ENCODE assay signal across 15 mouse cellular contexts in the genomic region with DNA sequence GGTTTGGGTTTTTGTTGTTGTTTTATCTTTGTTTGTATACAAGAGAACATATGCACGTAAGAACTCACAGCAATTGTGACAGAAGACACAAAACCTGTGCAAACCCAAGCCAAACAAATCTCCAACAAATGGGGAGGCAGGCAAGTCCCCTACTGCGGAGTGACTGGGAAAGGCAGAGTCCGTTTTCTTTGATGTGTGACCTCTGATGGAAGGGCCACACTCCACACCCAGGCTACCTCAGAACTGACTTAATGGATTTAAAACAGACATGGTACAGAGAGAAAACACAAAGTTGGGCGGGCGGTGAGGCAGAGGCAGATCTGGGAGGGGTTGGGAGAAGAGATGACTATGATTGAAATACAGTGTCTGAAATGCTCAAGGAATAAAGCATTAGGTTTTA.
"Had no signal": no experiment of that assay in that cellular context is flagged by ENCODE, and none has a peak within 500 bp of the region (broad histone marks: within the 10 kb centered on the region; RNA-seq: fewer than 3 reads in every experiment).

No protein-coding gene starts in this region.

- H3K9me3 ChIP-seq: limb, embryonic 10.5 days; liver, embryonic 15.5 days; midbrain, embryonic 15.5 days had no signal

- H3K4me1 ChIP-seq: liver, embryonic 15.5 days had no signal

- ATAC-seq: lung, postnatal 0 days; midbrain, embryonic 15.5 days had no signal

- H3K4me3 ChIP-seq: left cerebral cortex, adult 2 months; limb, embryonic 10.5 days; liver, embryonic 15.5 days; midbrain, embryonic 15.5 days had no signal

- DNase-seq: kidney, adult 8-10 months; kidney, postnatal 25 days; lung, adult 2 months; lung, postnatal 36 days; right cerebral cortex, adult 18-20 months; right cerebral cortex, postnatal 25 days; thymus, postnatal 25 days had no signal

- H3K9ac ChIP-seq: liver, embryonic 15.5 days; midbrain, embryonic 15.5 days had no signal

- H3K27me3 ChIP-seq: liver, embryonic 15.5 days; midbrain, embryonic 15.5 days had no signal

- H3K36me3 ChIP-seq: limb, embryonic 10.5 days; liver, embryonic 15.5 days had no signal

- H3K27ac ChIP-seq: left cerebral cortex, adult 2 months; limb, embryonic 10.5 days; liver, embryonic 15.5 days; midbrain, embryonic 15.5 days; stomach, postnatal 0 days had no signal

- H3K4me2 ChIP-seq: liver, embryonic 11.5 days; liver, embryonic 15.5 days; midbrain, embryonic 11.5 days; midbrain, embryonic 15.5 days had no signal
